Mouse (Mus musculus) kidney, adult 2 months (tissue): ENCODE measurements around the gene Slc25a44. TPM values are rescaled to one million over a fixed set of nuclear protein-coding genes. Genes with fewer than 3 reads are reported as not detected.
A peak's percentile ranks its signal among the peaks of the same experiment; 100 is the strongest.
"Not testable (repeated sequence)": the region's sequence is repeated elsewhere in the genome, so short reads cannot be mapped to it uniquely, and the experiment has no call there.

Experiments used
- DNase-seq: peaks from one replicate; pipeline ENCODE4 v3.0.0; 2021
- H3K27ac ChIP-seq: fragments of 200-500 bp; 2 replicates; pipeline ENCODE4 v1.5.1; 2012; ENCODE audit warnings: low read depth, low read length, control low read depth, inconsistent platforms; ENCODE audit not compliant: insufficient read depth
- H3K27me3 ChIP-seq: fragments of 200-500 bp; replicated peaks from 2 replicates; pipeline ENCODE4 v1.6.1; 2012; ENCODE audit warnings: mild to moderate bottlenecking, moderate library complexity, low read length, inconsistent platforms; ENCODE audit not compliant: control insufficient read depth, insufficient read depth
- H3K36me3 ChIP-seq: fragments of 200-500 bp; 2 replicates; pipeline ENCODE4 v1.6.1; 2012; ENCODE audit warnings: mild to moderate bottlenecking, moderate library complexity, low read length, inconsistent platforms; ENCODE audit not compliant: control insufficient read depth, insufficient read depth
- H3K4me1 ChIP-seq: fragments of 200-500 bp; 2 replicates; pipeline ENCODE4 v1.6.1; 2011; ENCODE audit warnings: low read length; ENCODE audit not compliant: control insufficient read depth, insufficient read depth
- H3K4me3 ChIP-seq: fragments of 200-500 bp; 2 replicates; pipeline ENCODE4 v1.5.1; 2011; ENCODE audit warnings: mild to moderate bottlenecking, low read depth, low read length, control low read depth; ENCODE audit not compliant: insufficient read depth
- CTCF ChIP-seq: fragments of 200-500 bp; conservative IDR thresholded peaks from 2 replicates; pipeline ENCODE4 v1.5.1; 2011; ENCODE audit warnings: low read depth, mild to moderate bottlenecking, control low read depth, low read length, moderate library complexity, mixed read lengths; ENCODE audit not compliant: insufficient read depth, insufficient read length
- POLR2A ChIP-seq: fragments of 200-500 bp; IDR thresholded peaks from one replicate; pipeline ENCODE4 v1.6.1; 2011; ENCODE audit warnings: low read depth, low read length, control low read depth
- WGBS: fragments of 180-500 bp; shearing (Covaris S2); methylation state at CpG from one replicate; pipeline ENCODE4 v1.1.7; 2018; 5-methylcytosine and 5-hydroxymethylcytosine counted together
- polyA plus RNA-seq: library from polyadenylated mRNA; depleted of rRNA; stranded (reverse); fragments of >200 nt; gene quantifications from 2 replicates; pipeline ENCODE4 v1.2.3, GENCODE M21; 2012

Slc25a44 gene
- polyA plus RNA-seq, 1 experiment = 38.3 TPM

GRCm38 (mm10) chr3:88375750-88376626 is 49.0 kb downstream of the Slc25a44 start:
- peak; percentile 49 for DNase-seq
- H3K27ac ChIP-seq, H3K27me3 ChIP-seq, H3K4me1 ChIP-seq, H3K4me3 ChIP-seq, H3K36me3 ChIP-seq: not testable (repeated sequence)
- WGBS = 12% methylated on average over 19 of the region's 19 CpGs

- H3K4me1 ChIP-seq, H3K4me3 ChIP-seq, DNase-seq, H3K27ac ChIP-seq, H3K27me3 ChIP-seq, H3K36me3 ChIP-seq: not testable (repeated sequence)
- 91% methylated on average over 9 of the region's 9 CpGs for WGBS
Observed at GRCm38 (mm10) chr3:88372643-88373042, 52.3 kb downstream of the Slc25a44 start, which contains the start of gene Bglap3. Gene Bglap3 (minus strand): TSS chr3:88372743.

GRCm38 (mm10) chr3:88368511-88368910 is 56.4 kb downstream of the Slc25a44 start:
- not testable (repeated sequence) for H3K36me3 ChIP-seq, DNase-seq, H3K4me1 ChIP-seq, H3K27ac ChIP-seq, H3K27me3 ChIP-seq, H3K4me3 ChIP-seq
- 86% methylated on average over 7 of the region's 7 CpGs for WGBS

- H3K27me3 ChIP-seq, H3K36me3 ChIP-seq, H3K4me3 ChIP-seq, DNase-seq, H3K27ac ChIP-seq, H3K4me1 ChIP-seq: not testable (repeated sequence)
- 51% methylated on average over 3 of the region's 7 CpGs for WGBS
Observed at GRCm38 (mm10) chr3:88367517-88367916, 57.4 kb downstream of the Slc25a44 start.

- H3K36me3 ChIP-seq, H3K4me3 ChIP-seq, H3K4me1 ChIP-seq, H3K27ac ChIP-seq, H3K27me3 ChIP-seq: not testable (repeated sequence)
- WGBS = 8% methylated on average over 20 of the region's 22 CpGs
- DNase-seq = peak; percentile 51
Observed at GRCm38 (mm10) chr3:88366830-88367428, 58.0 kb downstream of the Slc25a44 start.

GRCm38 (mm10) chr3:88365705-88366361 is 59.1 kb downstream of the Slc25a44 start:
- 56% methylated on average over 34 of the region's 34 CpGs for WGBS
- no peaks in the 10 kb centered on the region for H3K27me3 ChIP-seq
- no peak for TF ChIP-seq CTCF
- no peak for TF ChIP-seq POLR2A
- no peaks in the 10 kb centered on the region for H3K4me1 ChIP-seq
- no peak overlapping the region for H3K27ac ChIP-seq
- no peak for DNase-seq
- H3K36me3 ChIP-seq = no peaks in the 10 kb centered on the region; the same call in 1 of the 2 replicates
- no peak overlapping the region for H3K4me3 ChIP-seq

GRCm38 (mm10) chr3:88364337-88364736 is 60.6 kb downstream of the Slc25a44 start, which contains the start of gene Paqr6:
Gene Paqr6 (plus strand): TSS chr3:88364584.
- Histone ChIP-seq H3K36me3 (peaks cover 2% of the 10 kb centered on the region; the same call in 1 of the 2 replicates), H3K4me3 (no peak within 1 kb of the TSS), H3K27ac (no peak within 1 kb of the TSS), H3K4me1 (no peaks in the 10 kb centered on the region), H3K27me3 (no peaks in the 10 kb centered on the region)
- WGBS = 9% methylated on average over 16 of the region's 16 CpGs
- peak; percentile 77 for DNase-seq
- TF ChIP-seq POLR2A (no peak), CTCF (no peak)
